Mouse (Mus musculus) cerebellum, adult 2 months (tissue): ENCODE measurements around the gene Fam53a.

Experiments
- CTCF ChIP-seq: fragments of 200-500 bp; IDR thresholded peaks from 2 replicates; pipeline ENCODE4 v1.5.1; 2011; ENCODE audit warnings: low read depth, mild to moderate bottlenecking, control low read depth, low read length, moderate library complexity, borderline replicate concordance; ENCODE audit not compliant: insufficient read depth
- POLR2A ChIP-seq: fragments of 200-500 bp; IDR thresholded peaks from 2 replicates; pipeline ENCODE4 v1.6.1; 2011; ENCODE audit warnings: low read length, control low read depth, borderline replicate concordance; ENCODE audit not compliant: insufficient read depth

- TF ChIP-seq CTCF, result peak; percentile 17; the same call in 1 of the 2 replicates
- no peak for TF ChIP-seq POLR2A
These were observed 38.8 kb upstream of the Fam53a start for GRCm38 (mm10) chr5:33668223-33668622.
